Mouse (Mus musculus): ENCODE measurements around the gene Cdk5rap2. TPM values are rescaled to one million over a fixed set of nuclear protein-coding genes. Genes with fewer than 3 reads are reported as not detected.

The Cdk5rap2 gene
- polyA plus RNA-seq, 1 experiment, result 18.3 TPM

GRCm38 (mm10) chr4:70335444-70336144, 74.6 kb downstream of the Cdk5rap2 start:
- Histone ChIP-seq H3K4me1 (ENCODE audit: control insufficient read depth, insufficient read depth, low read length) (0 out of 2 replicates have a peak, but pooled peaks cover 2% of the 10 kb centered on the region), H3K4me3 (replicated peaks; ENCODE audit: insufficient read depth, low read depth, low read length) (no peak overlapping the region), H3K27me3 (ENCODE audit: control insufficient read depth, insufficient read depth, low read length) (no peaks in the 10 kb centered on the region), H3K27ac (ENCODE audit: insufficient read depth, low read length) (peak overlapping the region; percentile 53; the same call in 1 of the 2 replicates)
- no peak for TF ChIP-seq CTCF (IDR thresholded peaks at IDR 0.05; ENCODE audit: borderline replicate concordance, insufficient read depth, low read depth, low read length)
- TF ChIP-seq POLR2A (IDR thresholded peaks at IDR 0.05; ENCODE audit: borderline replicate concordance, insufficient read depth, low read length), result no peak
- 79% methylated on average over 11 of the region's 11 CpGs for WGBS
- no peak for DNase-seq

GRCm38 (mm10) chr4:70334995-70335394, 75.2 kb downstream of the Cdk5rap2 start:
- Histone ChIP-seq H3K4me3 (replicated peaks; ENCODE audit: insufficient read depth, low read depth, low read length) (no peak overlapping the region), H3K27ac (ENCODE audit: insufficient read depth, low read length) (no peak overlapping the region), H3K27me3 (ENCODE audit: control insufficient read depth, insufficient read depth, low read length) (no peaks in the 10 kb centered on the region), H3K4me1 (ENCODE audit: control insufficient read depth, insufficient read depth, low read length) (0 out of 2 replicates have a peak, but pooled peaks cover 2% of the 10 kb centered on the region)
- no peak for DNase-seq
- TF ChIP-seq CTCF (IDR thresholded peaks at IDR 0.05; ENCODE audit: borderline replicate concordance, insufficient read depth, low read depth, low read length), result no peak
- no peak for TF ChIP-seq POLR2A (IDR thresholded peaks at IDR 0.05; ENCODE audit: borderline replicate concordance, insufficient read depth, low read length)
- 76% methylated on average over 4 of the region's 4 CpGs for WGBS

- Histone ChIP-seq H3K4me3 (replicated peaks; ENCODE audit: insufficient read depth, low read depth, low read length) (no peak overlapping the region), H3K4me1 (ENCODE audit: control insufficient read depth, insufficient read depth, low read length) (peaks cover 2% of the 10 kb centered on the region; the same call in 1 of the 2 replicates), H3K27me3 (ENCODE audit: control insufficient read depth, insufficient read depth, low read length) (no peaks in the 10 kb centered on the region), H3K27ac (ENCODE audit: insufficient read depth, low read length) (no peak overlapping the region)
- DNase-seq, result no peak
- TF ChIP-seq POLR2A (IDR thresholded peaks at IDR 0.05; ENCODE audit: borderline replicate concordance, insufficient read depth, low read length), result no peak
- TF ChIP-seq CTCF (IDR thresholded peaks at IDR 0.05; ENCODE audit: borderline replicate concordance, insufficient read depth, low read depth, low read length), result no peak
- 96% methylated on average over 6 of the region's 6 CpGs for WGBS
Observed at GRCm38 (mm10) chr4:70332981-70333380, 77.3 kb downstream of the Cdk5rap2 start.

- Histone ChIP-seq H3K4me3 (replicated peaks; ENCODE audit: insufficient read depth, low read depth, low read length) (no peak overlapping the region), H3K27ac (ENCODE audit: insufficient read depth, low read length) (no peak overlapping the region), H3K27me3 (ENCODE audit: control insufficient read depth, insufficient read depth, low read length) (no peaks in the 10 kb centered on the region), H3K4me1 (ENCODE audit: control insufficient read depth, insufficient read depth, low read length) (peaks cover 2% of the 10 kb centered on the region; the same call in 1 of the 2 replicates)
- TF ChIP-seq POLR2A (IDR thresholded peaks at IDR 0.05; ENCODE audit: borderline replicate concordance, insufficient read depth, low read length) (no peak), CTCF (IDR thresholded peaks at IDR 0.05; ENCODE audit: borderline replicate concordance, insufficient read depth, low read depth, low read length) (no peak)
- 69% methylated on average over 7 of the region's 7 CpGs for WGBS
- no peak for DNase-seq
Observed at GRCm38 (mm10) chr4:70332576-70332975, 77.7 kb downstream of the Cdk5rap2 start.

GRCm38 (mm10) chr4:70331181-70331580, 79.1 kb downstream of the Cdk5rap2 start:
- Histone ChIP-seq H3K27me3 (ENCODE audit: control insufficient read depth, insufficient read depth, low read length) (no peaks in the 10 kb centered on the region), H3K27ac (ENCODE audit: insufficient read depth, low read length) (no peak overlapping the region), H3K4me1 (ENCODE audit: control insufficient read depth, insufficient read depth, low read length) (peaks cover 2% of the 10 kb centered on the region; the same call in 1 of the 2 replicates), H3K4me3 (replicated peaks; ENCODE audit: insufficient read depth, low read depth, low read length) (no peak overlapping the region)
- WGBS, result 92% methylated on average over 6 of the region's 6 CpGs
- DNase-seq, result no peak
- TF ChIP-seq POLR2A (IDR thresholded peaks at IDR 0.05; ENCODE audit: borderline replicate concordance, insufficient read depth, low read length) (no peak), CTCF (IDR thresholded peaks at IDR 0.05; ENCODE audit: borderline replicate concordance, insufficient read depth, low read depth, low read length) (no peak)

- Histone ChIP-seq H3K27ac (ENCODE audit: insufficient read depth, low read length) (no peak overlapping the region), H3K27me3 (ENCODE audit: control insufficient read depth, insufficient read depth, low read length) (no peaks in the 10 kb centered on the region), H3K4me3 (replicated peaks; ENCODE audit: insufficient read depth, low read depth, low read length) (no peak overlapping the region), H3K4me1 (ENCODE audit: control insufficient read depth, insufficient read depth, low read length) (no peaks in the 10 kb centered on the region; the same call in 1 of the 2 replicates)
- DNase-seq, result no peak
- 92% methylated on average over 9 of the region's 9 CpGs for WGBS
- no peak for TF ChIP-seq CTCF (IDR thresholded peaks at IDR 0.05; ENCODE audit: borderline replicate concordance, insufficient read depth, low read depth, low read length)
Observed at GRCm38 (mm10) chr4:70328033-70328432, 82.2 kb downstream of the Cdk5rap2 start.

GRCm38 (mm10) chr4:70327436-70327835, 82.8 kb downstream of the Cdk5rap2 start:
- Histone ChIP-seq H3K4me3 (replicated peaks; ENCODE audit: insufficient read depth, low read depth, low read length) (no peak overlapping the region), H3K27me3 (ENCODE audit: control insufficient read depth, insufficient read depth, low read length) (no peaks in the 10 kb centered on the region), H3K4me1 (ENCODE audit: control insufficient read depth, insufficient read depth, low read length) (no peaks in the 10 kb centered on the region; the same call in 1 of the 2 replicates), H3K27ac (ENCODE audit: insufficient read depth, low read length) (no peak overlapping the region)
- 43% methylated on average over 1 of the region's 1 CpGs for WGBS
- TF ChIP-seq POLR2A (IDR thresholded peaks at IDR 0.05; ENCODE audit: borderline replicate concordance, insufficient read depth, low read length) (no peak), CTCF (IDR thresholded peaks at IDR 0.05; ENCODE audit: borderline replicate concordance, insufficient read depth, low read depth, low read length) (no peak)
- no peak for DNase-seq

GRCm38 (mm10) chr4:70321586-70321985, 88.7 kb downstream of the Cdk5rap2 start:
- Histone ChIP-seq H3K27ac (ENCODE audit: insufficient read depth, low read length) (no peak overlapping the region), H3K4me3 (replicated peaks; ENCODE audit: insufficient read depth, low read depth, low read length) (no peak overlapping the region), H3K4me1 (ENCODE audit: control insufficient read depth, insufficient read depth, low read length) (no peaks in the 10 kb centered on the region), H3K27me3 (ENCODE audit: control insufficient read depth, insufficient read depth, low read length) (no peaks in the 10 kb centered on the region)
- 52% methylated on average over 1 of the region's 1 CpGs for WGBS
- no peak for DNase-seq
- TF ChIP-seq CTCF (IDR thresholded peaks at IDR 0.05; ENCODE audit: borderline replicate concordance, insufficient read depth, low read depth, low read length) (no peak), POLR2A (IDR thresholded peaks at IDR 0.05; ENCODE audit: borderline replicate concordance, insufficient read depth, low read length) (no peak)

Measured in cerebellum, adult 2 months (tissue).